8 mouse cellular contexts compared by ENCODE assay signal in the genomic region with DNA sequence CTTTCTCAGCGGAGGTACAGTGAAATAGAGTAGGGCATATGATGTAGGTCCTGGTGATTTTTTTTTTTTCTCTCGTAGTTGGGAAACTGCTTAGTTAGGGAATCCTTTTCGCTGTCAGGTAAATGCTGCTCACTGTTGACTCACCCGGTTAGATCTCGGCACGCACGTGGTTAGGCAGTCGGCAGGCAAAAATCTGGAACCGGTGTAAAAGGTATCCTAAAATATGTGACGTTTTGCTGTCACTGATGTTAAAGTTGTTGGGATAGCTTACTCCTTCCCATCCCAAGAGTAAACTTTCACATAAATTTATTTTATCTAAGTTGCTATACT. TPM values are rescaled to one million over a fixed set of nuclear protein-coding genes. Genes with fewer than 3 reads are reported as not detected.
A peak's percentile ranks its signal among the peaks of the same experiment; 100 is the strongest.
DNase-seq lines count a peak whose midpoint lies in the region; ATAC-seq and TF ChIP-seq lines count a peak whose summit lies in the region.

No protein-coding gene starts in this region.

- no peaks in the 10 kb centered on the region for H3K9me3 ChIP-seq in heart, embryonic 16.5 days (replicated peaks; ENCODE audit: control insufficient read depth, low read length)
- no peaks in the 10 kb centered on the region for H3K9me3 ChIP-seq in forebrain, embryonic 13.5 days (replicated peaks)
- no peaks in the 10 kb centered on the region for H3K9me3 ChIP-seq in liver, postnatal 0 days (ENCODE audit: low read length)

- TF ChIP-seq EP300 in liver, postnatal 0 days (IDR thresholded peaks at IDR 0.05; ENCODE audit: low read depth) = no peak

- no peaks in the 10 kb centered on the region for H3K27me3 ChIP-seq in heart, embryonic 16.5 days (ENCODE audit: control insufficient read depth, insufficient read depth, low read length)
- no peaks in the 10 kb centered on the region for H3K27me3 ChIP-seq in forebrain, embryonic 13.5 days
- no peaks in the 10 kb centered on the region for H3K27me3 ChIP-seq in liver, postnatal 0 days (ENCODE audit: insufficient read depth, low read length)

- no peak for ATAC-seq in heart, embryonic 16.5 days (replicated peaks; ENCODE audit: extremely low read depth, insufficient read depth, low FRiP score)
- no peak for ATAC-seq in forebrain, embryonic 13.5 days
- ATAC-seq in liver, postnatal 0 days = no peak
- ATAC-seq in megakaryocyte progenitor cell, adult 5-6 weeks (replicated peaks; ENCODE audit: poor library complexity) = no peak

- H3K4me1 ChIP-seq in heart, embryonic 16.5 days (ENCODE audit: control insufficient read depth, insufficient read depth, low read length) = peaks cover 15% of the 10 kb centered on the region
- H3K4me1 ChIP-seq in forebrain, embryonic 13.5 days = peaks cover 20% of the 10 kb centered on the region
- H3K4me1 ChIP-seq in liver, postnatal 0 days (ENCODE audit: insufficient read depth) = peaks cover 18% of the 10 kb centered on the region

- H3K4me2 ChIP-seq in heart, embryonic 16.5 days (ENCODE audit: low read depth, low read length) = peak overlapping the region; percentile 83
- peak overlapping the region; percentile 88 for H3K4me2 ChIP-seq in forebrain, embryonic 13.5 days
- H3K4me2 ChIP-seq in liver, postnatal 0 days (ENCODE audit: low read depth, low read length) = peak overlapping the region; percentile 96

- peak overlapping the region; percentile 85 for H3K9ac ChIP-seq in heart, embryonic 16.5 days (ENCODE audit: low read length)
- H3K9ac ChIP-seq in forebrain, embryonic 13.5 days = peak overlapping the region; percentile 93
- peak overlapping the region; percentile 86 for H3K9ac ChIP-seq in liver, postnatal 0 days (replicated peaks)

- intact Hi-C loops in heart, postnatal 14 days (cut with DNase I) = no loop called here

- 0% methylated on average over 10 of the region's 10 CpGs for WGBS in heart, embryonic 16.5 days
- WGBS in forebrain, embryonic 13.5 days = under 1% methylated on average over 10 of the region's 10 CpGs
- WGBS in liver, postnatal 0 days (ENCODE audit: insufficient replicate concordance) = 1% methylated on average over 10 of the region's 10 CpGs

- no peak for TF ChIP-seq CTCF in liver, postnatal 0 days (IDR thresholded peaks at IDR 0.05; ENCODE audit: low read depth)

- no peak overlapping the region for H3K27ac ChIP-seq in heart, embryonic 16.5 days (ENCODE audit: low read length)
- no peak overlapping the region for H3K27ac ChIP-seq in forebrain, embryonic 13.5 days
- peak overlapping the region; percentile 83; the same call in 1 of the 2 replicates for H3K27ac ChIP-seq in liver, postnatal 0 days (ENCODE audit: low read depth)

- no peaks in the 10 kb centered on the region for H3K36me3 ChIP-seq in heart, embryonic 16.5 days (ENCODE audit: control insufficient read depth, insufficient read depth)
- peaks cover 5% of the 10 kb centered on the region; the same call in 1 of the 2 replicates for H3K36me3 ChIP-seq in forebrain, embryonic 13.5 days (ENCODE audit: poor library complexity, severe bottlenecking)
- H3K36me3 ChIP-seq in liver, postnatal 0 days (replicated peaks; ENCODE audit: insufficient read depth, low read length) = peaks cover 3% of the 10 kb centered on the region; the same call in 1 of the 2 replicates

- DNase-seq in heart, postnatal 14 days = no peak
- peak; percentile 45 for DNase-seq in MN1 (ENCODE audit: low spot score)
- DNase-seq in liver, postnatal 0 days = peak; percentile 40
- DNase-seq in ovary, postnatal 14 days (ENCODE audit: low spot score) = no peak
- no peak for DNase-seq in urinary bladder, postnatal 14 days (ENCODE audit: low spot score)

- H3K4me3 ChIP-seq in heart, embryonic 16.5 days (ENCODE audit: low read length) = peak overlapping the region; percentile 71
- H3K4me3 ChIP-seq in forebrain, embryonic 13.5 days = peak overlapping the region; percentile 99
- peak overlapping the region; percentile 92 for H3K4me3 ChIP-seq in liver, postnatal 0 days (ENCODE audit: low read depth, low read length)

RNA-seq across cellular contexts. Expression of a gene that starts 1.3 kb away (rescaled TPM):
- polyA plus RNA-seq in heart, embryonic 16.5 days (2015; fragmentation: Nextera tagmentation; extraction: Ambion mirVana) = 44.1 and 49.7 TPM in 2 replicates
- 10 to 100 TPM; 20.5 to 20.8 TPM for total RNA-seq in heart, postnatal 14 days (2021)
- 54.6 and 60.7 TPM in 2 replicates for polyA plus RNA-seq in forebrain, embryonic 13.5 days (2015; fragmentation: Nextera tagmentation; extraction: Ambion mirVana)
- 22.6 and 23.0 TPM in 2 replicates for polyA plus RNA-seq in liver, postnatal 0 days (2015; fragmentation: Nextera tagmentation; extraction: Ambion mirVana)
- total RNA-seq in megakaryocyte progenitor cell, adult 5-6 weeks (2015) = 127 and 140 TPM in 2 replicates
- total RNA-seq in megakaryocyte progenitor cell, adult 5-6 weeks (2017) = 312 and 380 TPM in 2 replicates

RNA-seq across cellular contexts. Expression of a gene that starts 56.1 kb away (rescaled TPM):
- 2.3 and 3.1 TPM in 2 replicates for polyA plus RNA-seq in heart, embryonic 16.5 days (2015; fragmentation: Nextera tagmentation; extraction: Ambion mirVana)
- total RNA-seq in heart, postnatal 14 days (2021) = 1 to 10 TPM; 2.0 to 2.3 TPM
- 0.22 and 0.52 TPM in 2 replicates for polyA plus RNA-seq in forebrain, embryonic 13.5 days (2015; fragmentation: Nextera tagmentation; extraction: Ambion mirVana)
- polyA plus RNA-seq in liver, postnatal 0 days (2015; fragmentation: Nextera tagmentation; extraction: Ambion mirVana) = 0.04 TPM in 1 of 2 replicates, not detected in the other
- not detected in 2 replicates for total RNA-seq in megakaryocyte progenitor cell, adult 5-6 weeks (2015)
- 0.03 TPM in 1 of 2 replicates, not detected in the other for total RNA-seq in megakaryocyte progenitor cell, adult 5-6 weeks (2017)

Comparison
In these comparisons a context has a peak if more than half of its experiments do, and no peak if none do; other contexts are left out.
1. DNase-seq: peak in MN1 (single experiment) and liver, postnatal 0 days (single experiment); none in heart, postnatal 14 days (0 of 2), ovary, postnatal 14 days (single experiment) and urinary bladder, postnatal 14 days (single experiment).
2. Peak in every context shown above with its lines, with median percentiles within 50 percentile points of each other: H3K4me2 ChIP-seq, H3K4me3 ChIP-seq and H3K9ac ChIP-seq.